Mouse (Mus musculus): ENCODE measurements around the gene Bpifa5. TPM values are rescaled to one million over a fixed set of nuclear protein-coding genes. Genes with fewer than 3 reads are reported as not detected.
"Not testable (repeated sequence)": the region's sequence is repeated elsewhere in the genome, so short reads cannot be mapped to it uniquely, and the experiment has no call there.

Bpifa5 gene
- not detected in 2 replicates for polyA plus RNA-seq (2015; fragmentation: Nextera tagmentation; extraction: Ambion mirVana)

DNA sequence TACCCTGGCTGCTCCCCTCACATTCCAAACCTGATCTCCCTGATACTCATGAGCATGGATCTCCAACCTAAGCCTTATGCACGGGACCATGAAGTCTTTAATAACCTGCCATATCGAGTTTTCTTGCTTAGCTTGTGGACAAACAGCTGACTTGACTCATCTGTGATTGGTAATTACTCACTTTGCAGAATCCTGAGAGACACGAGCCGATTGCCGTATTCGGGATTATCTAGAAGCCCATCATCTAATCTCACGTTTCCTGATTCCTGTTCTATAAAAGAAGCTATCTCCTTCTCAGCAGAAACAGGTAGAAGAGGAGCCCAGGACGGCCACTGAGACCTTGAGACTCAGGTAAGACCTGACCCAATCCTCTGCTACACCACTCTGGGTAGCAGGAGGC lies at the start of gene Bpifa5:
Gene Bpifa5, plus strand, starts transcription at position 301 of the 400 bp plus-strand sequence.
- Histone ChIP-seq H3K27me3 (no peaks in the 10 kb centered on the region), H3K4me1 (no peaks in the 10 kb centered on the region), H3K4me2 (no peak within 1 kb of the TSS), H3K36me3 (no peaks in the 10 kb centered on the region), H3K27ac (no peak within 1 kb of the TSS), H3K4me3 (no peak within 1 kb of the TSS), H3K9ac (no peak within 1 kb of the TSS), H3K9me3 (no peaks in the 10 kb centered on the region)
- no peak for ATAC-seq (ENCODE audit: borderline replicate concordance, extremely low read depth, low FRiP score, low TSS enrichment)
- 77% methylated on average over 8 of the region's 8 CpGs for WGBS

DNA sequence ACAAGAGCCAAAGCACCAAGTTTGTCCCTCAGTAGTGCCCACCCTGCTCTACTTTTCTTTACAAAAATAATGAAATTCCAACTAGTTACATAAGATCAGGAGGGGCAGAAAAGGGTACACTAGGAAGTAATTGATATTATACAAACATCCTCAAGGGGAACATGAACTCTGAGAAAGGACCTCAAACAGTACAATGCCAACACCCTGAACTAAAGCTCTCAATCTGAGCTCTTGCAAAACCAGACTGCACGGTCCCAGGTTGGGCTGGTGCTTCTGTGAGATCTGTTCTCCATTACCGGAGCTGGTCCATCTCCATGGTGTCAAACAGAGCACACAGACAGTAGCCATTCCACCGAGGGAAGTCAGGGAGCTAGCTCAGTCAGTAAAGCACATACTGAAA lies 45.0 kb upstream of the Bpifa5 start:
- Histone ChIP-seq H3K9ac (no peak overlapping the region), H3K36me3 (no peaks in the 10 kb centered on the region), H3K4me3 (no peak overlapping the region), H3K27me3 (no peaks in the 10 kb centered on the region), H3K9me3 (no peaks in the 10 kb centered on the region), H3K27ac (no peak overlapping the region), H3K4me1 (no peaks in the 10 kb centered on the region; the same call in 1 of the 2 replicates), H3K4me2 (no peak overlapping the region)
- WGBS: 58% methylated on average over 3 of the region's 3 CpGs
- ATAC-seq (ENCODE audit: borderline replicate concordance, extremely low read depth, low FRiP score, low TSS enrichment): no peak

DNA sequence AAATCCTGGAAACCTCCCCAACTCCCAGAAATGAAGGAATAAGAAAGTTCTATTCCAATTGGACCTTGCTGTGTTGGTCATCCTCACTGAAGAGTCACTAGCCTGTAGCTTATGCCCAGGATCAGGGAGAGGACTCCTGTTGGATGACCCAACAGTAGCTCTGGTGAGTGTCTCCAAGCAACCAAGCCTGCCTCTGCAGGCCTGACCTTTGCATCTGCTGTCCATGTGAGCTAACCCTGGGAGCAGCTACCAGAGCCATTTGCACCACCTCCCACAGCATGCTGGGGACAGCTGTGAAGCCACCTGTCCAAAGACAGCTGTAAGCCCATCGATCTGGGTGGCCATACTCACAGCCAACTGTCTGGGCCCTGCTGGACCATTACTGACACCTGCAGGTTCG lies 32.3 kb upstream of the Bpifa5 start, which contains the start of gene Bpifa3:
Gene Bpifa3, plus strand, starts transcription at position 217 of the 400 bp plus-strand sequence.
- no peaks in the 10 kb centered on the region for H3K4me1 ChIP-seq
- no peaks in the 10 kb centered on the region for H3K27me3 ChIP-seq
- H3K36me3 ChIP-seq: no peaks in the 10 kb centered on the region
- no peak within 1 kb of the TSS for H3K4me3 ChIP-seq
- H3K4me2 ChIP-seq: no peak within 1 kb of the TSS
- H3K9ac ChIP-seq: no peak within 1 kb of the TSS
- WGBS: 45% methylated on average over 2 of the region's 2 CpGs
- no peak within 1 kb of the TSS for H3K27ac ChIP-seq
- H3K9me3 ChIP-seq: no peaks in the 10 kb centered on the region
- ATAC-seq (ENCODE audit: borderline replicate concordance, extremely low read depth, low FRiP score, low TSS enrichment): no peak

DNA sequence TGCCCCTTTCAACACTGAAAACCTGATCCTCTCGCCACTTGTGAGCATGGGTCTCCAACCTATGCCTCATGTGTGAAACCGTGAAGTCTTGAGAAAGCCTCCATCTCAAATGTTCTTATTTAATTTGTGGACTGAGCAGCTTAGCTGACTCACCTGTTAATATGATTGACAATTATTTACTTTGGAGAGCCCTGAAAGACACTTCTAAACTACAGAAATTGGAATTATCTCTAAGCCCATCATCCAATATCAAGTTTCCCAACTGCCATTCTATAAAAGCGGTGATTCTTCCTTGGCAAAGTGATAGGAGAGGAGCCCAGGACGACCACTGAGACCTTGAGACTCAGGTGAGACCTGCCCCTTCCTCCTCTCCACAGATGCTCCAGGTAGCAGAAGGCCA lies 19.8 kb upstream of the Bpifa5 start, which contains the start of gene Bpifa1:
Gene Bpifa1, plus strand, starts transcription at position 301 of the 400 bp plus-strand sequence.
- 73% methylated on average over 4 of the region's 4 CpGs for WGBS
- ATAC-seq (ENCODE audit: borderline replicate concordance, extremely low read depth, low FRiP score, low TSS enrichment): no peak
- H3K9me3 ChIP-seq: no peaks in the 10 kb centered on the region
- no peak within 1 kb of the TSS for H3K4me3 ChIP-seq
- H3K36me3 ChIP-seq: no peaks in the 10 kb centered on the region
- H3K4me2 ChIP-seq: no peak within 1 kb of the TSS
- H3K27me3 ChIP-seq: no peaks in the 10 kb centered on the region
- H3K27ac ChIP-seq: no peak within 1 kb of the TSS
- no peak within 1 kb of the TSS for H3K9ac ChIP-seq
- H3K4me1 ChIP-seq: no peaks in the 10 kb centered on the region

- Histone ChIP-seq H3K27ac (no peak overlapping the region), H3K4me1 (no peaks in the 10 kb centered on the region), H3K27me3 (no peaks in the 10 kb centered on the region), H3K9ac (no peak overlapping the region), H3K9me3 (no peaks in the 10 kb centered on the region), H3K4me2 (no peak overlapping the region), H3K36me3 (no peaks in the 10 kb centered on the region), H3K4me3 (no peak overlapping the region)
- no peak for ATAC-seq (ENCODE audit: borderline replicate concordance, extremely low read depth, low FRiP score, low TSS enrichment)
- 54% methylated on average over 3 of the region's 3 CpGs for WGBS
Measured at GRCm38 (mm10) chr2:154143735-154144134, 18.7 kb upstream of the Bpifa5 start.

- Histone ChIP-seq H3K27me3 (no peaks in the 10 kb centered on the region), H3K9ac (no peak overlapping the region), H3K9me3 (no peaks in the 10 kb centered on the region), H3K4me2 (no peak overlapping the region), H3K4me3 (no peak overlapping the region), H3K36me3 (no peaks in the 10 kb centered on the region), H3K27ac (no peak overlapping the region), H3K4me1 (no peaks in the 10 kb centered on the region)
- 76% methylated on average over 4 of the region's 4 CpGs for WGBS
- no peak for ATAC-seq (ENCODE audit: borderline replicate concordance, extremely low read depth, low FRiP score, low TSS enrichment)
Measured at GRCm38 (mm10) chr2:154147496-154147895, 14.9 kb upstream of the Bpifa5 start.

GRCm38 (mm10) chr2:154158433-154158832 lies 4.0 kb upstream of the Bpifa5 start:
- Histone ChIP-seq H3K9ac (no peak overlapping the region), H3K9me3 (no peaks in the 10 kb centered on the region), H3K27me3 (no peaks in the 10 kb centered on the region), H3K36me3 (no peaks in the 10 kb centered on the region), H3K27ac (no peak overlapping the region), H3K4me2 (no peak overlapping the region), H3K4me1 (no peaks in the 10 kb centered on the region), H3K4me3 (no peak overlapping the region)
- WGBS: 34% methylated on average over 3 of the region's 3 CpGs
- no peak for ATAC-seq (ENCODE audit: borderline replicate concordance, extremely low read depth, low FRiP score, low TSS enrichment)

GRCm38 (mm10) chr2:154163306-154163705 lies 899 bp downstream of the Bpifa5 start:
- Histone ChIP-seq H3K36me3 (no peaks in the 10 kb centered on the region), H3K4me2 (no peak overlapping the region), H3K4me1 (no peaks in the 10 kb centered on the region), H3K4me3 (no peak overlapping the region), H3K27me3 (no peaks in the 10 kb centered on the region), H3K9ac (no peak overlapping the region), H3K27ac (no peak overlapping the region), H3K9me3 (no peaks in the 10 kb centered on the region)
- 92% methylated on average over 5 of the region's 5 CpGs for WGBS
- ATAC-seq (ENCODE audit: borderline replicate concordance, extremely low read depth, low FRiP score, low TSS enrichment): no peak

- H3K4me2 ChIP-seq: no peak overlapping the region
- no peak overlapping the region for H3K27ac ChIP-seq
- no peaks in the 10 kb centered on the region for H3K27me3 ChIP-seq
- no peak overlapping the region for H3K4me3 ChIP-seq
- ATAC-seq (ENCODE audit: borderline replicate concordance, extremely low read depth, low FRiP score, low TSS enrichment): no peak
- 47% methylated on average over 3 of the region's 3 CpGs for WGBS
- H3K4me1 ChIP-seq: no peaks in the 10 kb centered on the region
- H3K36me3 ChIP-seq: no peaks in the 10 kb centered on the region
- no peaks in the 10 kb centered on the region for H3K9me3 ChIP-seq
- no peak overlapping the region for H3K9ac ChIP-seq
Measured at GRCm38 (mm10) chr2:154169172-154169571, 6.8 kb downstream of the Bpifa5 start.

DNA sequence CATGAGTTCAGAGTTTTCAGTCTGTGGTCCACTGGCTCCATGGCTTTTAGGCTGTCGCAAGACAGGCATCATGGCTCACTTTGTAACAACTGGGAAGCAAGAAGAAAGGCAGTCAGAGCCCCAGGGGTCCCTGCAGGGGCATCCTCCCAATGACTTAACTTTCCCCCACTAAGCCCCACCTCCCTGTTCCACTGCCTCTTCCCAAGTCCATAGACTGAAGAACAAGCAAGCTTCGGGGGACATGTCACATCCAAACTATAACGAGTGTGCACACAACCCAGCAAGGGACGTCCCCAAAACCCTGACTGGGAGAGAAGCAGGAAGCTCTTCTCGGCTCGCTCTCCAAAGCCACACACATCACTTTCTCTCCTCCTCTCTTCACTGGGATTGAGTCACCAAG lies 9.2 kb downstream of the Bpifa5 start:
- 54% methylated on average over 6 of the region's 6 CpGs for WGBS
- Histone ChIP-seq H3K27me3 (no peaks in the 10 kb centered on the region), H3K4me2 (no peak overlapping the region), H3K9ac (no peak overlapping the region), H3K36me3 (no peaks in the 10 kb centered on the region), H3K27ac (no peak overlapping the region), H3K9me3 (no peaks in the 10 kb centered on the region), H3K4me3 (no peak overlapping the region), H3K4me1 (no peaks in the 10 kb centered on the region)
- ATAC-seq (ENCODE audit: borderline replicate concordance, extremely low read depth, low FRiP score, low TSS enrichment): no peak

GRCm38 (mm10) chr2:154173313-154173712 lies 10.9 kb downstream of the Bpifa5 start:
- Histone ChIP-seq H3K9ac (no peak overlapping the region), H3K4me1 (no peaks in the 10 kb centered on the region), H3K27ac (no peak overlapping the region), H3K27me3 (no peaks in the 10 kb centered on the region), H3K4me2 (no peak overlapping the region), H3K9me3 (no peaks in the 10 kb centered on the region), H3K4me3 (no peak overlapping the region), H3K36me3 (no peaks in the 10 kb centered on the region)
- no peak for ATAC-seq (ENCODE audit: borderline replicate concordance, extremely low read depth, low FRiP score, low TSS enrichment)
- 47% methylated on average over 1 of the region's 1 CpGs for WGBS

DNA sequence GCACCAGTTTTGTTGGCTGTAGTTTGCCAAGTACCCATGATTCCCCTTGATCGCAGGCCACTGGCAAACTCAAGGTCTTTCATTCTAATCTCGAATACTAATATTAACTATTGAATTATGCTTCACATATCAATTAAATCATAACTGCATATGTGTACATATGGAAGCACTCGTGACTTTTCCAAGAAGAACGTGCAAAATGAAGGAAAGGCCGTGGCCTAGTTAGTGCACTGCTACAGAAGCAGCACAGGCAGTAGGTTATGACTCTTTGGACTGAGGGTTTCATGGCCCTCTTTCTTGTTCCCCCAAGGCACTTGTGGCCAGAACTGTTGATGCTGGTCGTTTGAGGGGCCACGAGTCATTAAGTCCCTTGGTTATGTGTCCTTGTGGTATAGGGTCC lies 19.5 kb downstream of the Bpifa5 start:
- not testable (repeated sequence) for H3K4me1 ChIP-seq; H3K27ac ChIP-seq; H3K36me3 ChIP-seq; H3K9ac ChIP-seq; H3K27me3 ChIP-seq; H3K4me3 ChIP-seq; H3K4me2 ChIP-seq; ATAC-seq (ENCODE audit: borderline replicate concordance, extremely low read depth, low FRiP score, low TSS enrichment); H3K9me3 ChIP-seq
- WGBS: 75% methylated on average over 7 of the region's 7 CpGs

DNA sequence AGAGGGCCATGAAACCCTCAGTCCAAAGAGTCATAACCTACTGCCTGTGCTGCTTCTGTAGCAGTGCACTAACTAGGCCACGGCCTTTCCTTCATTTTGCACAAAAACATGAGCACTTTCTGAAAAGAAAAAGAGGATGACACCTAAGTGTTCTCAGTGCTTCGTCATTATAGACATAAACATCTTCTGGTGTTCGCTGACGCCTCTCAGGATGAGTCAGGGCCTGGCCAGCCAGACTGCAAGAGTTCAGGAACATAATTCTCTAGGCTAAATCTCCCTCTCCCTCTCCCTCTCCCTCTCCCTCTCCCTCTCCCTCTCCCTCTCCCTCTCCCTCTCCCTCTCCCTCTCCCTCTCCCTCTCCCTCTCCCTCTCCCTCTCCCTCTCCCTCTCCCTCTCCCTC lies 20.7 kb downstream of the Bpifa5 start:
- H3K4me3 ChIP-seq; H3K27ac ChIP-seq; H3K36me3 ChIP-seq; H3K4me1 ChIP-seq; H3K4me2 ChIP-seq; H3K9me3 ChIP-seq; H3K27me3 ChIP-seq; H3K9ac ChIP-seq; ATAC-seq (ENCODE audit: borderline replicate concordance, extremely low read depth, low FRiP score, low TSS enrichment): not testable (repeated sequence)
- 50% methylated on average over 4 of the region's 4 CpGs for WGBS

Data from lung, embryonic 15.5 days (tissue).